Mouse (Mus musculus) myocyte (in vitro differentiated cells): ENCODE measurements around the gene Ptdss2.

Source experiments
- E2F4 ChIP-seq: IDR thresholded peaks from one replicate; pipeline ENCODE4 v1.6.1; 2011; ENCODE audit warnings: mild to moderate bottlenecking, control low read depth, moderate library complexity; ENCODE audit not compliant: insufficient read depth
- MAX ChIP-seq: IDR thresholded peaks from one replicate; pipeline ENCODE4 v1.6.1; 2011; ENCODE audit warnings: low read depth, mild to moderate bottlenecking, control low read depth
- MYOD1 ChIP-seq, 3 experiments: IDR thresholded peaks; one replicate each; pipeline ENCODE4 v1.6.1; 2011; ENCODE audit warnings: control low read depth in 2 of 3, low read depth in 2 of 3, mild to moderate bottlenecking in 2 of 3, moderate library complexity in 1 of 3; ENCODE audit not compliant: insufficient read length in 2 of 3, control insufficient read depth in 1 of 3
- POLR2A ChIP-seq: IDR thresholded peaks from one replicate; pipeline ENCODE4 v1.6.1; 2011; ENCODE audit warnings: low read depth, mild to moderate bottlenecking, control low read depth, moderate library complexity; ENCODE audit not compliant: insufficient read length
- POLR2AphosphoS2 ChIP-seq: IDR thresholded peaks from one replicate; pipeline ENCODE4 v1.6.1; 2011; ENCODE audit warnings: low read depth, control low read depth; ENCODE audit not compliant: insufficient read length
- TCF3 ChIP-seq: IDR thresholded peaks from one replicate; pipeline ENCODE4 v1.6.1; 2011; ENCODE audit warnings: low read depth, control low read depth; ENCODE audit not compliant: insufficient read length
- USF1 ChIP-seq: IDR thresholded peaks from one replicate; pipeline ENCODE4 v1.6.1; 2011; ENCODE audit warnings: low read depth, mild to moderate bottlenecking, control low read depth, moderate library complexity

DNA sequence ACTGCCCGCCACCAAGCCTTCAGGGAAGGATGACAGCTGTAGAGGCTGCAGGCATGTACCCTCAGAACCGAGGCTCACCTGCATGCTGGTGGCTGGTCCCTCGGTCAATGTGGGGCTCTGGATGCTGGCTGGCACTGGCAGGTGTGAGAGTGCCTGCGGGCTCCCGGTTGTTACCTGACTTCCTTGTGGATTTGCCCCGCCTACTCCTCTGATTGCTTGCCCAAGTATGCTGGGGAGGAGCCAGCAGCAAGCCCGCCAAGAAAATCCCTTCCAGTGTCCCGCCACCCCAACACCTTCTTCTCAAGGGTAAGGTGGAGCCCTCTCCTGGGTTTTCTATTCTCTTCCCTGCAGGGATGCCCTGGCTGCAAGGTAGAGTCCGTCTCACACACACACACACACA, 4.5 kb upstream of the Ptdss2 start, which contains the start of gene Ano9:
- TF ChIP-seq POLR2A (no peak), USF1 (no peak), POLR2AphosphoS2 (no peak), MYOD1 (IDR thresholded peaks at IDR 0.05; ENCODE audit: control insufficient read depth in 1 of 3, insufficient read length in 2 of 3, low read depth in 2 of 3) (no peak), MAX (no peak), TCF3 (no peak), E2F4 (no peak)
